Mouse (Mus musculus): ENCODE measurements around the gene Tnpo2. TPM values are rescaled to one million over a fixed set of nuclear protein-coding genes. Genes with fewer than 3 reads are reported as not detected.

Gene Tnpo2
- polyA plus RNA-seq, 1 experiment from 2014 or later: 28.4 TPM

DNA sequence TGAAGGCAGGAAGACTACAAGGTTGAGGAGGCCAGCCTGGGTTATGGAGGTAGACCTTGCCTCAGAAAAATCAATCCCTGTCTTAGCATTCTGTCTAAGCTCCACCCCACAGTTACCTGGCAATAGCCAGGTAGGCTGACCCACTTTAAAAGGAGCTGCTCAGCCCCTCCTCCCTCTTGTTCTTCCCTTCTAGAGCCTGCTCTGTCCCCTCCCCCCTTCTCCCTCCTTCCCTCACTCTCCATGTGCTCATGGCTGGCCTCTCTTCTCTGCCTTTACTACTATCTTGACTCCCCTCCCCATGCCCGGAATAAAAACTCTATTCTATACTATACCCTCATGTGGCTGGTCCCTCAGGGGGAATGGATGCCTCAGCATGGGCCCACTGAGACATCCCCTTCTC, 2.8 kb upstream of the Tnpo2 start:
- no peak overlapping the region for H3K4me3 ChIP-seq
- H3K36me3 ChIP-seq: peaks cover 49% of the 10 kb centered on the region
- WGBS: 37% methylated on average over 1 of the region's 1 CpGs

DNA sequence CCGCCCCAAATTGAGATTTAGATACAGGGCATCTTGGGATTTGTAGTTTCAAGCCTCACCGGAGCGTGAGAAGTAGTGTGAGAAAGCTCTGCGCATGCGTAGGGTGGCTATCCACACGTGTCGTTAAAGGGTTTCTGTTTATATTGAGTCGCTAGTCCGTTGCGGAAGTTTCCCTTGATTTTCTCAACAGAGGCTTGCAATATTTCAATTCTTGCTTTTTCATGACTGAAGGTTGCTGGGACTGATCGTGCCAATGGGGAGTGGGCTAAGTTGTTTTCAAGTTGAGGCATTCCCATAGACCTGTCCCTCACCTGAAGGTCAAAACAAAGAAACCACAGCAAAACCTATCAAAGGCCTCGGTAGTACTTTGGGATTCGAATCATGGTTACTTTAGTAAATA, 2.0 kb upstream of the Tnpo2 start:
- no peaks in the 10 kb centered on the region for H3K27me3 ChIP-seq (ENCODE audit: insufficient read depth, poor library complexity, severe bottlenecking)
- peak overlapping the region; percentile 96 for H3K27ac ChIP-seq
- H3K4me3 ChIP-seq: peak overlapping the region; percentile 85
- peaks cover 41% of the 10 kb centered on the region for H3K36me3 ChIP-seq
- no peaks in the 10 kb centered on the region for H3K9me3 ChIP-seq
- peak; percentile 91 for DNase-seq (ENCODE audit: low spot score)
- WGBS: 2% methylated on average over 13 of the region's 13 CpGs
- peaks cover 26% of the 10 kb centered on the region for H3K4me1 ChIP-seq

More for the DNA sequence above, 2.8 kb upstream of the Tnpo2 start:
- peaks cover 31% of the 10 kb centered on the region for H3K4me1 ChIP-seq
- no peak for DNase-seq (ENCODE audit: low spot score)
- H3K9me3 ChIP-seq: no peaks in the 10 kb centered on the region
- H3K27me3 ChIP-seq (ENCODE audit: insufficient read depth, poor library complexity, severe bottlenecking): no peaks in the 10 kb centered on the region
- H3K27ac ChIP-seq: no peak overlapping the region

- no peak for DNase-seq (ENCODE audit: low spot score)
- Histone ChIP-seq H3K27me3 (ENCODE audit: insufficient read depth, poor library complexity, severe bottlenecking) (no peaks in the 10 kb centered on the region), H3K27ac (peak overlapping the region; percentile 96), H3K9me3 (no peaks in the 10 kb centered on the region), H3K36me3 (peaks cover 41% of the 10 kb centered on the region), H3K4me3 (peak overlapping the region; percentile 85), H3K4me1 (peaks cover 26% of the 10 kb centered on the region)
- WGBS: 7% methylated on average over 12 of the region's 12 CpGs
These were observed 1.5 kb upstream of the Tnpo2 start for GRCm38 (mm10) chr8:85035165-85035727.

- peaks cover 42% of the 10 kb centered on the region for H3K36me3 ChIP-seq
- peak overlapping the region; percentile 85 for H3K4me3 ChIP-seq
- H3K4me1 ChIP-seq: peaks cover 26% of the 10 kb centered on the region
- H3K27me3 ChIP-seq (ENCODE audit: insufficient read depth, poor library complexity, severe bottlenecking): no peaks in the 10 kb centered on the region
- H3K9me3 ChIP-seq: no peaks in the 10 kb centered on the region
- DNase-seq (ENCODE audit: low spot score): no peak
- H3K27ac ChIP-seq: peak overlapping the region; percentile 96
- 2% methylated on average over 15 of the region's 15 CpGs for WGBS
These were observed 896 bp upstream of the Tnpo2 start for GRCm38 (mm10) chr8:85035728-85036310.

DNA sequence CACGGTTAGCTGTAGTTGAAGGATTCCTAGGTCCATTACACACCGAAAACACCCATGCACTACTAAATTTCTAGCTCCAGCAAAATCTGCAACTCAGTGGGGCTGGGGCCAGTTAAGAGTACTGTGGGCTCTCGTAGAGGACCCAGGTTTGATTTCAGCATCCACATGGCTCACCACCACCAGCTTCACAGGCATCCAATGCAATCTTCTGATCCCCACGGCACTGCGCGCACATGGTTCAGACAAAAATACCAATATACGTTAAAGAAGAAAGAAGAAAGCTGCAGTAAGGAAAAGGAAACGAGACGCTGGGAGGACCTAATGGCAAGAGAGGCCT, 366 bp upstream of the Tnpo2 start:
- under 1% methylated on average over 9 of the region's 9 CpGs for WGBS
- H3K27me3 ChIP-seq (ENCODE audit: insufficient read depth, poor library complexity, severe bottlenecking): no peaks in the 10 kb centered on the region
- H3K36me3 ChIP-seq: peaks cover 43% of the 10 kb centered on the region
- peak overlapping the region; percentile 96 for H3K27ac ChIP-seq
- H3K9me3 ChIP-seq: no peaks in the 10 kb centered on the region
- H3K4me1 ChIP-seq: peaks cover 26% of the 10 kb centered on the region
- DNase-seq (ENCODE audit: low spot score): no peak
- peak overlapping the region; percentile 85 for H3K4me3 ChIP-seq

DNA sequence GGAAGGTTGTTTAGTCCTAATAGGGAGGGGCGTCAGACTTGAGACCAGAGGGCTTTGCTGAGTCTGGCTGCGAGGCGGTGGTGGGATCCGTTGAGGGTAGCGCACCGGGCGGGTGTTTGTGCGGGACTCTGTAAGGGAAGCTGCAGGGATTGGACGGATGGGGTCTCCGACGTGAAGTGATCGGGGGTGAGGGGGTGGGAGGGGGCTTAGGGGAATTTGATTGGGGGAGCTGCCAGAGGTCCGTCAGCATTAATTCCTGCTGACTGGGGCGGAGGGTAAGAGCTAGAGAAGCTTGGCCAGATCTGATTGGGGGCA, 608 bp downstream of the Tnpo2 start:
- no peak for DNase-seq (ENCODE audit: low spot score)
- Histone ChIP-seq H3K27me3 (ENCODE audit: insufficient read depth, poor library complexity, severe bottlenecking) (no peaks in the 10 kb centered on the region), H3K27ac (peak overlapping the region; percentile 96), H3K4me3 (peak overlapping the region; percentile 85), H3K9me3 (no peaks in the 10 kb centered on the region), H3K36me3 (peaks cover 43% of the 10 kb centered on the region), H3K4me1 (peaks cover 26% of the 10 kb centered on the region)
- under 1% methylated on average over 14 of the region's 14 CpGs for WGBS

GRCm38 (mm10) chr8:85037681-85038531, 1.2 kb downstream of the Tnpo2 start:
- Histone ChIP-seq H3K4me3 (peak overlapping the region; percentile 85), H3K27me3 (ENCODE audit: insufficient read depth, poor library complexity, severe bottlenecking) (no peaks in the 10 kb centered on the region), H3K36me3 (peaks cover 42% of the 10 kb centered on the region), H3K27ac (peak overlapping the region; percentile 96), H3K4me1 (peaks cover 26% of the 10 kb centered on the region), H3K9me3 (no peaks in the 10 kb centered on the region)
- peak; percentile 89 for DNase-seq (ENCODE audit: low spot score)
- WGBS: under 1% methylated on average over 57 of the region's 57 CpGs

- DNase-seq (ENCODE audit: low spot score): no peak
- Histone ChIP-seq H3K9me3 (no peaks in the 10 kb centered on the region), H3K4me3 (no peak overlapping the region), H3K4me1 (peaks cover 5% of the 10 kb centered on the region), H3K27ac (no peak overlapping the region), H3K27me3 (ENCODE audit: insufficient read depth, poor library complexity, severe bottlenecking) (no peaks in the 10 kb centered on the region), H3K36me3 (peaks cover 87% of the 10 kb centered on the region)
- WGBS: 91% methylated on average over 6 of the region's 6 CpGs
These were observed 6.9 kb downstream of the Tnpo2 start for GRCm38 (mm10) chr8:85043619-85044018.

GRCm38 (mm10) chr8:85057367-85057766, 20.7 kb downstream of the Tnpo2 start:
- Histone ChIP-seq H3K4me1 (peaks cover 15% of the 10 kb centered on the region), H3K36me3 (peaks cover 51% of the 10 kb centered on the region), H3K9me3 (no peaks in the 10 kb centered on the region), H3K27me3 (ENCODE audit: insufficient read depth, poor library complexity, severe bottlenecking) (no peaks in the 10 kb centered on the region), H3K4me3 (no peak overlapping the region), H3K27ac (no peak overlapping the region)
- 85% methylated on average over 7 of the region's 7 CpGs for WGBS
- DNase-seq (ENCODE audit: low spot score): no peak

DNA sequence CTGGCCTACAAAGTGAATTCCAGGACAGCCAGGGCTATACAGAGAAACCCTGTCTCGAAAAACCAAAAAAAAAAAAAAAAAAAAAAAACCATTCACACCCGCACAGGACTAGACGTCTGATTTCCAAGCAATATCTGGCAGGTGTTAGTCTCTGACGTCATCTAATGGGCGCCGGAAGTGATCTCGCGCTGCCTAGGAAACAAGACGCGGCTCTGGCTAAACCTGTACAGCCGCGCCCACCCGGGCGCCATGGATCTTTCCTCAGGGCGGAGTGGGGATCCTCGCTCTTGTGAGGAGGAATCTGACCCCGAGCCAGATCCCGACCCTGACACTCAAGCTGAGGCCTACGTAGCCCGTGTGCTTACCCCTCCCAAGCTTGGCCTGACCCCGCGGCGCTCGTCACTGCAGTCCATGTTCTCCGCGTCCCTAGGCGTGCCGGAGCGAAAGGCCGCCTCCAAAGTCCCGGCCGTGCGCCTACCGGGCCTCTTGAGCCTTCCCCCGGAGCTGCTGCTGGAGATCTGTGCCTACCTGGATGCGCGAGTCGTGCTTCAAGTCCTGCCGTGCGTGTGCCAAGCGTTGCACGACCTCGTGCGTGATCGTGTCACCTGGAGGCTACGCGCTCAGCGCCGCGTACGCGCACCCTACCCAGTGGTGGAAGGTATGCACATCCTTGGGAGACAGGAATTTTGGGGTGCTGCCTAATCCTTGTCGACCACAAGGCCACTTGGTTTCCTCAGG, 23.3 kb downstream of the Tnpo2 start, which contains the start of gene Fbxw9:
Gene Fbxw9 (plus strand): TSS at position 177 of the 738 bp plus-strand sequence.
- H3K27ac ChIP-seq: peak within 1 kb of the TSS; percentile 78
- under 1% methylated on average over 52 of the region's 53 CpGs for WGBS
- H3K9me3 ChIP-seq: no peaks in the 10 kb centered on the region
- H3K27me3 ChIP-seq (ENCODE audit: insufficient read depth, poor library complexity, severe bottlenecking): no peaks in the 10 kb centered on the region
- peak within 1 kb of the TSS; percentile 92 for H3K4me3 ChIP-seq
- H3K4me1 ChIP-seq: peaks cover 15% of the 10 kb centered on the region
- peaks cover 35% of the 10 kb centered on the region for H3K36me3 ChIP-seq
- DNase-seq (ENCODE audit: low spot score): peak; percentile 94

DNA sequence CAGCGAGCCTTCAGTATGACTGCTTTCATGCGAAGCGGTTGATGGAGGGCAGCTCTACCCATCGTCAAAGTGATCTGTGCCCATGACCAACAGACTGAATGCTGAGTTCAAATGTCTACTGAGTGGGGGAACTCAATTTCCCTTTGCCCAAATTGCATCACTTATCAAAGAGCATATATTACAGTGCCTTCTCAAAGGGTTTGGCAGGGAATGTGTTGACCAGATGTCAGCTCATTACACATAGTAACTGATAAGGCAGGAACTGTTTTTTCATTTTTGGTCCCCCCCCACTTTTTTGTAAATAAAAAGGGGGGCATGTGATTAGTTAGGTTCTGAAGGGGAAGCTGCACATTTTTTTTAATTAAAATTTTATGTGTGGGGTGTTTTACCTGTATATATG, 25.9 kb downstream of the Tnpo2 start:
- H3K4me3 ChIP-seq: no peak overlapping the region
- DNase-seq (ENCODE audit: low spot score): no peak
- no peaks in the 10 kb centered on the region for H3K27me3 ChIP-seq (ENCODE audit: insufficient read depth, poor library complexity, severe bottlenecking)
- H3K4me1 ChIP-seq: peaks cover 15% of the 10 kb centered on the region
- H3K9me3 ChIP-seq: no peaks in the 10 kb centered on the region
- no peak overlapping the region for H3K27ac ChIP-seq
- peaks cover 37% of the 10 kb centered on the region for H3K36me3 ChIP-seq
- 88% methylated on average over 4 of the region's 4 CpGs for WGBS

GRCm38 (mm10) chr8:85065213-85065612, 28.5 kb downstream of the Tnpo2 start:
- Histone ChIP-seq H3K9me3 (no peaks in the 10 kb centered on the region), H3K27ac (no peak overlapping the region), H3K36me3 (peaks cover 37% of the 10 kb centered on the region), H3K27me3 (ENCODE audit: insufficient read depth, poor library complexity, severe bottlenecking) (no peaks in the 10 kb centered on the region), H3K4me3 (no peak overlapping the region), H3K4me1 (peaks cover 14% of the 10 kb centered on the region)
- no peak for DNase-seq (ENCODE audit: low spot score)
- WGBS: 47% methylated on average over 2 of the region's 2 CpGs

DNA sequence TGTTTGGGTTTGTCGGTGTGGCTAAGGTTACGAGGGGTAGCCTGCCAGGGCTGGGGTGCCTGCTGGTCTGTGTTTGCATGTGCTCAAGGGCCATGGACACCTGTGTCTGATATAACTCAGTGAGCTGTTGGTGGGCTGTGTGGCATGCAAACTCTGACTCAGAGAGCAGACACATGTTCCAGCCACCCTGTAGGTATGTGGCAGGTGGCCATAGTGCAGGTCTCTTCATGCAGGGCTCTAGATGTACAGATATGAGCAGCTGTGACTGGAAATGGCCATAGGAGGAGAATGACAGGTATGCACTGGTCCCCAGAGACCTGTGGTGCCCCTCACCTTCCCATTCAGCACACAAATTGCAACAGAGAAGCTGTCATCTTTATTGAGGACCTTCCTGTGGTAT, 30.4 kb downstream of the Tnpo2 start:
- H3K4me3 ChIP-seq: no peak overlapping the region
- H3K9me3 ChIP-seq: no peaks in the 10 kb centered on the region
- peaks cover 31% of the 10 kb centered on the region for H3K36me3 ChIP-seq
- WGBS: 87% methylated on average over 2 of the region's 2 CpGs
- H3K27ac ChIP-seq: no peak overlapping the region
- DNase-seq (ENCODE audit: low spot score): peak; percentile 67
- peaks cover 5% of the 10 kb centered on the region; the same call in 1 of the 2 replicates for H3K4me1 ChIP-seq
- no peaks in the 10 kb centered on the region for H3K27me3 ChIP-seq (ENCODE audit: insufficient read depth, poor library complexity, severe bottlenecking)
